Mouse (Mus musculus) bone marrow, adult 2 months (tissue): ENCODE data around the gene Rab37.

Source experiments
- CTCF ChIP-seq: fragments of 200-500 bp; IDR thresholded peaks from 2 replicates; pipeline ENCODE4 v1.5.1; 2011; ENCODE audit warnings: low read length, control low read depth; ENCODE audit not compliant: control insufficient read depth, insufficient read depth
- POLR2A ChIP-seq: fragments of 200-500 bp; IDR thresholded peaks from 2 replicates; pipeline ENCODE4 v1.6.1; 2011; ENCODE audit warnings: low read depth, mild to moderate bottlenecking, control low read depth, low read length, borderline replicate concordance; ENCODE audit not compliant: control insufficient read depth

GRCm38 (mm10) chr11:115080886-115081285 is 10.3 kb upstream of the Rab37 start:
- TF ChIP-seq CTCF (peak; percentile 74), POLR2A (no peak)
